Mouse (Mus musculus) CH12.LX (cell line): ENCODE results near the gene Mlip. TPM values are rescaled to one million over a fixed set of nuclear protein-coding genes. Genes with fewer than 3 reads are reported as not detected.

ENCODE experiments used
- DNase-seq: peaks from one replicate; pipeline ENCODE4 v3.0.0-alpha.2; 2013; ENCODE audit errors: extremely low read depth
- H3K27ac ChIP-seq: 2 replicates; pipeline ENCODE4 v1.5.1; 2012; ENCODE audit warnings: low read depth, mild to moderate bottlenecking, control low read depth, moderate library complexity; ENCODE audit not compliant: insufficient read depth
- H3K27me3 ChIP-seq: replicated peaks from 2 replicates; pipeline ENCODE3; 2012; ENCODE audit warnings: inconsistent platforms
- H3K36me3 ChIP-seq, 2 experiments: replicated peaks in 1 of 2; 2 replicates each; pipeline versions ENCODE3 to v1.6.1; 2012; ENCODE audit warnings: inconsistent platforms in 1 of 2, low read length in 1 of 2, mild to moderate bottlenecking in 1 of 2, mixed read lengths in 1 of 2, moderate library complexity in 1 of 2; ENCODE audit not compliant: control insufficient read depth in 1 of 2, insufficient read depth in 1 of 2
- H3K4me1 ChIP-seq, 2 experiments: 2 replicates each; pipeline ENCODE4 v1.6.1; 2012; ENCODE audit warnings: inconsistent platforms in 1 of 2, moderate library complexity in 1 of 2; ENCODE audit not compliant: insufficient read depth in 2 of 2, control insufficient read depth in 1 of 2
- H3K4me2 ChIP-seq: 2 replicates; pipeline ENCODE4 v1.6.1; 2012; ENCODE audit warnings: low read depth, mild to moderate bottlenecking, control low read depth; ENCODE audit not compliant: poor library complexity, insufficient read depth, severe bottlenecking
- H3K4me3 ChIP-seq, 3 experiments: fragments of 150-350 bp in 1 of 3; sonication (generic) in 1 of 3; replicated peaks in 1 of 3; 2 replicates each; pipeline versions ENCODE3 to v1.5.1; 2011 to 2012; ENCODE audit warnings: low read depth in 2 of 3, low read length in 2 of 3, mild to moderate bottlenecking in 2 of 3, moderate library complexity in 2 of 3, control low read depth in 1 of 3, improper control_type of control experiment in 1 of 3, inconsistent platforms in 1 of 3, mixed read lengths in 1 of 3; ENCODE audit not compliant: poor library complexity in 1 of 3
- H3K79me2 ChIP-seq: replicated peaks from 2 replicates; pipeline ENCODE4 v1.6.1; 2012; ENCODE audit warnings: mild to moderate bottlenecking, moderate library complexity; ENCODE audit not compliant: control insufficient read depth, poor library complexity, insufficient read depth, severe bottlenecking; ENCODE audit errors: extremely low read depth
- H3K9ac ChIP-seq: 2 replicates; pipeline ENCODE4 v1.6.1; 2012; ENCODE audit warnings: low read depth, mild to moderate bottlenecking, control low read depth, moderate library complexity; ENCODE audit not compliant: insufficient read depth
- H3K9me3 ChIP-seq: replicated peaks from 2 replicates; pipeline ENCODE3; 2012; ENCODE audit warnings: low read length, inconsistent platforms, mixed read lengths
- BHLHE40 ChIP-seq: IDR thresholded peaks from 2 replicates; pipeline ENCODE4 v1.6.1; 2011; ENCODE audit warnings: mild to moderate bottlenecking, low read depth, low read length, improper control_type of control experiment
- CHD1 ChIP-seq: IDR thresholded peaks from 2 replicates; pipeline ENCODE4 v1.6.1; 2012; ENCODE audit warnings: low read depth, low read length, improper control_type of control experiment, inconsistent platforms
- CHD2 ChIP-seq: IDR thresholded peaks from 2 replicates; pipeline ENCODE4 v1.6.1; 2011; ENCODE audit warnings: low read length, improper control_type of control experiment
- CTCF ChIP-seq, 2 experiments: IDR thresholded peaks in 1 of 2; conservative IDR thresholded peaks in 1 of 2; 2 replicates each; pipeline ENCODE4 v1.5.1; 2011 to 2012; ENCODE audit warnings: low read depth in 2 of 2, low read length in 2 of 2, improper control_type of control experiment in 1 of 2, inconsistent platforms in 1 of 2, mild to moderate bottlenecking in 1 of 2, moderate library complexity in 1 of 2
- ELF1 ChIP-seq: IDR thresholded peaks from 2 replicates; pipeline ENCODE4 v1.6.1; 2014; ENCODE audit warnings: low read depth, mild to moderate bottlenecking, inconsistent platforms, low read length, improper control_type of control experiment
- EP300 ChIP-seq: IDR thresholded peaks from 2 replicates; pipeline ENCODE4 v1.6.1; 2011; ENCODE audit warnings: low read length, improper control_type of control experiment
- IRF4 ChIP-seq: IDR thresholded peaks from 2 replicates; pipeline ENCODE4 v1.6.1; 2014; ENCODE audit warnings: low read depth, mild to moderate bottlenecking, inconsistent platforms, low read length, improper control_type of control experiment
- JUND ChIP-seq: conservative IDR thresholded peaks from 2 replicates; pipeline ENCODE4 v1.6.1; 2011; ENCODE audit warnings: low read depth, low read length, improper control_type of control experiment
- MAX ChIP-seq: IDR thresholded peaks from 2 replicates; pipeline ENCODE4 v1.6.1; 2011; ENCODE audit warnings: low read length, improper control_type of control experiment
- MXI1 ChIP-seq: IDR thresholded peaks from 2 replicates; pipeline ENCODE4 v1.6.1; 2011; ENCODE audit warnings: mild to moderate bottlenecking, low read depth, low read length, improper control_type of control experiment
- NELFE ChIP-seq: IDR thresholded peaks from 2 replicates; pipeline ENCODE4 v1.6.1; 2011; ENCODE audit warnings: low read depth, low read length, improper control_type of control experiment
- NRF1 ChIP-seq: IDR thresholded peaks from 2 replicates; pipeline ENCODE4 v1.6.1; 2014; ENCODE audit warnings: low read depth, mild to moderate bottlenecking, inconsistent platforms, low read length, improper control_type of control experiment, moderate library complexity
- PAX5 ChIP-seq: IDR thresholded peaks from 2 replicates; pipeline ENCODE4 v1.6.1; 2012; ENCODE audit warnings: low read length, inconsistent platforms, mixed read lengths
- POLR2A ChIP-seq: IDR thresholded peaks from 2 replicates; pipeline ENCODE4 v1.6.1; 2011; ENCODE audit warnings: low read depth, mild to moderate bottlenecking, improper control_type of control experiment, low read length
- POLR2AphosphoS2 ChIP-seq: IDR thresholded peaks from 2 replicates; pipeline ENCODE4 v1.6.1; 2011; ENCODE audit warnings: low read depth, low read length, improper control_type of control experiment
- SIN3A ChIP-seq: IDR thresholded peaks from 2 replicates; pipeline ENCODE4 v1.6.1; 2012; ENCODE audit warnings: low read length, improper control_type of control experiment, inconsistent platforms
- USF1 ChIP-seq: IDR thresholded peaks from 2 replicates; pipeline ENCODE4 v1.6.1; 2014; ENCODE audit warnings: low read depth, mild to moderate bottlenecking, inconsistent platforms, low read length, improper control_type of control experiment
- USF2 ChIP-seq: conservative IDR thresholded peaks from 2 replicates; pipeline ENCODE4 v1.6.1; 2011; ENCODE audit warnings: low read depth, low read length, improper control_type of control experiment
- ZC3H11A ChIP-seq: IDR thresholded peaks from 2 replicates; pipeline ENCODE4 v1.6.1; 2012; ENCODE audit warnings: low read depth, mild to moderate bottlenecking, inconsistent platforms, low read length, improper control_type of control experiment
- ZNF384 ChIP-seq: IDR thresholded peaks from 2 replicates; pipeline ENCODE4 v1.6.1; 2012; ENCODE audit warnings: low read depth, low read length, improper control_type of control experiment, inconsistent platforms
- dilution Hi-C: fragments of 300-500 bp; cut with MboI; formaldehyde crosslinking; loops from 2 replicates; pipeline ENCODE4 v1.14.3; 2020; ENCODE audit warnings: low sequenced_read_pairs; ENCODE audit not compliant: extremely low pct_unique_long_range_greater_than_20kb, extremely low pct_ligation_motif_present
- in situ Hi-C: fragments of 300-500 bp; cut with MboI; formaldehyde crosslinking; loops from 3 replicates; pipeline ENCODE4 v1.14.3; 2019; ENCODE audit warnings: low sequenced_read_pairs, low pct_ligation_motif_present, low pct_unique_long_range_greater_than_20kb, mixed read lengths
- polyA plus RNA-seq: library from polyadenylated mRNA; unstranded; fragments of >175 nt; gene quantifications from 2 replicates; pipeline ENCODE4 v1.2.1, GENCODE M21; 2012; ENCODE audit warnings: low read depth; ENCODE audit not compliant: insufficient read length
- total RNA-seq, 2 experiments: library from RNA; depleted of rRNA; stranded (reverse); fragments of 300-350 nt in 1 of 2; fragments of >200 nt in 1 of 2; gene quantifications; 2 replicates each; pipeline ENCODE4 v1.2.3; 2012 to 2014

The Mlip gene
- total and polyA plus RNA-seq, 3 experiments = not detected

- dilution Hi-C loops = no loop called here
Observed at GRCm38 (mm10) chr9:77305417-77305816, 47.4 kb downstream of the Mlip start.

DNA sequence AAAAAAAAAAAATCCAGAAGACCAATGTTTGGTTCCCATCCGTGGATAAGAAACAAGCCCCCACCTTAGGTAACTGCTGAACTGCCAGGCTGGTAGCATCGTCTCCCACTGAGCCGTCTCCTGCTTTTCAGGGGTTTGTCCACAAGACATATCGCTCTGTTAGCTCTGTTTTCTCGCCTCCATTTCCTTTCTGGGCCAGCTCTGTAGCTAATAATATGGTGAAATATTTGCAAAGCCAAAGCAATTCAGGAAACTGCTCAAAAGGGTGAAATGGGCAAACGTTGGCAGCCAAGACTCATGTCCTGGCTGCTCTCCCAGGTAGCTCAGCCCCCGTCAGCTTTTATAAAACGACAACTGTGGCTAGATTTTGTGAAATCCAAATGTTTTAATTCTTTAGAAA lies 50.4 kb downstream of the Mlip start:
- no peaks in the 10 kb centered on the region for H3K9me3 ChIP-seq
- TF ChIP-seq CTCF (conservative IDR thresholded peaks at IDR 0.05 in 1 of 2, IDR thresholded peaks at IDR 0.05 in 1 of 2; ENCODE audit: low read depth in 2 of 2, low read length in 2 of 2) = no peak
- no peaks in the 10 kb centered on the region for H3K4me1 ChIP-seq
- no peak overlapping the region for H3K4me2 ChIP-seq
- no peaks in the 10 kb centered on the region for H3K79me2 ChIP-seq
- dilution Hi-C loops = no loop called here
- in situ Hi-C loops = no loop called here
- H3K4me3 ChIP-seq = no peak overlapping the region
- no peak overlapping the region for H3K27ac ChIP-seq
- no peak overlapping the region for H3K9ac ChIP-seq
- no peaks in the 10 kb centered on the region for H3K36me3 ChIP-seq
- DNase-seq = no peak
- H3K27me3 ChIP-seq = no peaks in the 10 kb centered on the region

More at GRCm38 (mm10) chr9:77305417-77305816, 47.4 kb downstream of the Mlip start:
- TF ChIP-seq JUND = no peak
- TF ChIP-seq SIN3A = no peak
- no peak for TF ChIP-seq MXI1
- no peak for TF ChIP-seq NELFE
- no peak for TF ChIP-seq USF2
- TF ChIP-seq USF1 = no peak
- no peak for TF ChIP-seq ZC3H11A
- no peak for TF ChIP-seq MAX
- no peak for TF ChIP-seq CHD2
- TF ChIP-seq ZNF384 = no peak
- TF ChIP-seq POLR2AphosphoS2 = no peak
- TF ChIP-seq PAX5 = no peak
- TF ChIP-seq POLR2A = no peak
- TF ChIP-seq CHD1 = no peak
- no peaks in the 10 kb centered on the region for H3K36me3 ChIP-seq
- no peak overlapping the region for H3K27ac ChIP-seq
- H3K4me2 ChIP-seq = no peak overlapping the region
- no peaks in the 10 kb centered on the region for H3K27me3 ChIP-seq
- H3K9ac ChIP-seq = no peak overlapping the region
- H3K9me3 ChIP-seq = no peaks in the 10 kb centered on the region
- in situ Hi-C loops = no loop called here
- DNase-seq = no peak
- no peak overlapping the region for H3K4me3 ChIP-seq
- no peaks in the 10 kb centered on the region for H3K4me1 ChIP-seq
- H3K79me2 ChIP-seq = no peaks in the 10 kb centered on the region

- in situ Hi-C loops = no loop called here
- no peaks in the 10 kb centered on the region for H3K27me3 ChIP-seq
- DNase-seq = no peak
Observed at GRCm38 (mm10) chr9:77287958-77288357, 64.8 kb downstream of the Mlip start.

More at GRCm38 (mm10) chr9:77287958-77288357, 64.8 kb downstream of the Mlip start:
- Histone ChIP-seq H3K4me1 (no peaks in the 10 kb centered on the region), H3K79me2 (no peaks in the 10 kb centered on the region), H3K36me3 (no peaks in the 10 kb centered on the region), H3K9ac (no peak overlapping the region), H3K27ac (no peak overlapping the region), H3K4me3 (no peak overlapping the region), H3K4me2 (no peak overlapping the region), H3K9me3 (no peaks in the 10 kb centered on the region)
- TF ChIP-seq NRF1 (no peak), SIN3A (no peak), USF2 (no peak), POLR2A (no peak), IRF4 (no peak), ELF1 (no peak), EP300 (no peak), CHD2 (no peak), BHLHE40 (no peak), NELFE (no peak), CTCF (conservative IDR thresholded peaks at IDR 0.05 in 1 of 2, IDR thresholded peaks at IDR 0.05 in 1 of 2; ENCODE audit: low read depth in 2 of 2, low read length in 2 of 2) (no peak)
- dilution Hi-C loops = no loop called here
